Mouse (Mus musculus): ENCODE results near the gene Sec11a.

DNA sequence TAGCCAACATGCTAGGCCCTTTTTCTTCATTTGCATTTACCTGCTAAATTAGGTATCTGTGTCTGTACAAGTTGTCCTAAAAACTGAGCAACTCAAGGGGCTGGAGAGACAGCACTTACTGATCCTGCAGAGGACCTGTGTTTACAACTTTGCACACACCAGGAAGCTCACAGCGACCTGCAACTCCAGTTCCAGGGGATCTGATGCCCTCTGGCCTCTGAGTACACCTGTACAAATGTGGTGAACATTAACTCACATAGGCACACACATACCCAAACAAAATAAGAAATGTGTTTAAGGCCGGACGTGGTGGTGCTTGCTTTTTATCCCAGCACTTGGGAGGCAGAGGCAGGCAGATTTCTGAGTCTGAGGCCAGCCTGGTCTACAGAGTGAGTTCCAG, 4.6 kb upstream of the Sec11a start:
- no peak for TF ChIP-seq GATA1 (IDR thresholded peaks at IDR 0.05; ENCODE audit: low read length)
- TF ChIP-seq TAL1 (IDR thresholded peaks at IDR 0.05; ENCODE audit: low read length): no peak

Data from erythroblast, embryonic 14.5 days (primary cell).